Mouse (Mus musculus) megakaryocyte, embryonic 14.5 days (primary cell): Measurements from ENCODE around the gene Aqp1. TPM values are rescaled to one million over a fixed set of nuclear protein-coding genes. Genes with fewer than 3 reads are reported as not detected.

Experiments
- H3K27me3 ChIP-seq: replicated peaks from 2 replicates; pipeline ENCODE3; 2012; ENCODE audit warnings: inconsistent platforms
- H3K36me3 ChIP-seq: replicated peaks from 2 replicates; pipeline ENCODE3; 2012; ENCODE audit warnings: low read length, inconsistent platforms, mixed read lengths
- H3K4me1 ChIP-seq: 2 replicates; pipeline ENCODE4 v1.6.1; 2012; ENCODE audit warnings: inconsistent platforms
- H3K4me3 ChIP-seq: replicated peaks from 2 replicates; pipeline ENCODE3; 2012; ENCODE audit warnings: moderate library complexity, mild to moderate bottlenecking, inconsistent platforms
- H3K9me3 ChIP-seq: 2 replicates; pipeline ENCODE4 v1.6.1; 2012; ENCODE audit warnings: inconsistent platforms
- FLI1 ChIP-seq: IDR thresholded peaks from 2 replicates; pipeline ENCODE4 v1.6.1; 2012; ENCODE audit warnings: low read length, inconsistent platforms, mixed read lengths
- GATA1 ChIP-seq: IDR thresholded peaks from 3 replicates; pipeline ENCODE4 v1.6.1; 2012; ENCODE audit warnings: mixed read lengths, low read length, inconsistent platforms, borderline replicate concordance
- polyA plus RNA-seq: library from polyadenylated mRNA; stranded (reverse); fragments of >175 nt; gene quantifications from 2 replicates; pipeline ENCODE4 v1.2.3, GENCODE M21; 2012; ENCODE audit warnings: low replicate concordance; ENCODE audit not compliant: insufficient read depth

The Aqp1 gene
- 2.1 and 4.6 TPM in 2 replicates for polyA plus RNA-seq

- H3K4me1 ChIP-seq = peaks cover 100% of the 10 kb centered on the region
- peak within 1 kb of the TSS; percentile 91 for H3K4me3 ChIP-seq
- no peaks in the 10 kb centered on the region for H3K27me3 ChIP-seq
- H3K9me3 ChIP-seq = no peaks in the 10 kb centered on the region
- TF ChIP-seq GATA1 (no peak), FLI1 (no peak)
- H3K36me3 ChIP-seq = peaks cover 11% of the 10 kb centered on the region
Observed at GRCm38 (mm10) chr6:55335989-55336514, at the start of gene Aqp1. Gene Aqp1, plus strand, starts transcription at chr6:55336432.

DNA sequence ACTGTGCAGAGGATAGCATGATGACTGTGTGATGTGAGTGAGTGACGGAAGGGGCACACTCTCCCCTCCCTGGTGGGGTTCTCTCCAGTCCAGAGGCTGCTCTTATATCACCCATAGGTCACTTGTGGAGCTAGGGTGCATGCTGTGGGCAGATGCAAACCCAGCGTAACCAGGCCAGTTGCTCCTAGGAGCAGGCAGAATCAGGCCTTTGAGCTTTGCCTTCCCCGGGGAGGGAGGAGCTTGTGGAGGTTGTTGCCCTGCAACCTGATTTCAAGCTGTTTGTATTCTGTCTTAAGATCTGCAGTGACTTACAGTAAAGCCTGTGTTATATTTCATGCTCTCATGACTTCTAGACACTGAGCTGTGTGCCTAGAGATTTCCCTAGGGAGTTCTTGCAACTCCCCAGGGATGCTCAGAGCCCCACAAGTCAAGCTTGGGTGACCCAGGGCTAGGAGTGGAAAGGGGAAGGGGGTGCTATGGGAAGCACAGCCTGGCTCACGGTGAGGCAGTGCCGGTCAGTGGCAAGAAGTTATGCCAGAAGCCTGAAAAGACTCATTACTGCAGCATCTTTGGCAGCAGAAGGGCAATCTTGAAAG lies 48.1 kb upstream of the Aqp1 start:
- Histone ChIP-seq H3K4me1 (peaks cover 69% of the 10 kb centered on the region), H3K36me3 (no peaks in the 10 kb centered on the region), H3K4me3 (no peak overlapping the region), H3K27me3 (peaks cover 7% of the 10 kb centered on the region), H3K9me3 (peaks cover 2% of the 10 kb centered on the region; the same call in 1 of the 2 replicates)
- no peak for TF ChIP-seq FLI1
- no peak for TF ChIP-seq GATA1

GRCm38 (mm10) chr6:55294549-55295131 lies 41.6 kb upstream of the Aqp1 start:
- peaks cover 2% of the 10 kb centered on the region for H3K27me3 ChIP-seq
- H3K4me3 ChIP-seq = no peak overlapping the region
- TF ChIP-seq FLI1 = no peak
- no peak for TF ChIP-seq GATA1
- H3K9me3 ChIP-seq = peaks cover 7% of the 10 kb centered on the region; the same call in 1 of the 2 replicates
- peaks cover 58% of the 10 kb centered on the region for H3K4me1 ChIP-seq
- peaks cover 11% of the 10 kb centered on the region for H3K36me3 ChIP-seq

DNA sequence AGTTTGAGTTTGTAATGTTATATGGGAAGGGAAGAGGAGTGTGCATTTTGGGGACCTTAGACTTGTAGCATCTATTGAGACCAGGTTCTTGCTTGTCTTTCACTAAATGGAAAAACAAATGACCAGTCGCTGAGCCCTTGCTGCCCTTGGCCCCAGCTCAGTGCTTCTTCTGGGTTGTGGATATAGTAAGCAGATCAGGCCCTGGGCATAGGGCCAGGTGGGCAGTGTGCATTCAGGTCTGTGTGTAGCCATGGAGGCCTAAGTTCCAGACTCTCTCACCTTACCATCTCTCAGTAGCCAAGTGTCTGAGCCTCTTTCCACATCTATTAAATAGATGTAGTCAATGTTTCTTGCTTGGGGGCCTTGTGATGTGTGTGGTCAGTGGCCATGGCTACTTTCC lies 40.9 kb upstream of the Aqp1 start:
- peaks cover 11% of the 10 kb centered on the region for H3K36me3 ChIP-seq
- peaks cover 2% of the 10 kb centered on the region for H3K27me3 ChIP-seq
- no peak for TF ChIP-seq GATA1
- no peak for TF ChIP-seq FLI1
- H3K4me1 ChIP-seq = peaks cover 65% of the 10 kb centered on the region
- H3K9me3 ChIP-seq = peaks cover 7% of the 10 kb centered on the region; the same call in 1 of the 2 replicates
- no peak overlapping the region for H3K4me3 ChIP-seq

DNA sequence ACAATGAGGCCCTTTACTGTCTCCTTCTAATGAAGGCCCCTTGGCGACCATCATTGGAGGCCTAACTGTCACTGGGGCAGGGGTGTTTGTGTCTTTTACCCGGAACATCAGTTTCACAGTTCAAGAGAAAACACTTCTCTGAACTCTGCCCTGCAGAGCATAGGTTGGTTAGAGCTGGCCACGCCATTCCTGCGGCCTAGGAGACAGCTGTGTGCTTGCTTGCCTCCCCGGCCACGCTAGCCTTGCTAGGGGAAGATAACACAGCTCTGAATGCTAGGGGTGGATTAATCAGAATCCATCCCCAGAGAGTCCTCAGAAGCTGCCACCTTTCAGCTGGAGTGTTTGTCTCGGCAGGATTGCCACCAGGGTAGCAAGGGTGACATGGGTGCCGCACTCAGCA lies 36.8 kb upstream of the Aqp1 start:
- Histone ChIP-seq H3K36me3 (peaks cover 14% of the 10 kb centered on the region), H3K4me1 (peaks cover 58% of the 10 kb centered on the region), H3K4me3 (no peak overlapping the region), H3K27me3 (peaks cover 2% of the 10 kb centered on the region), H3K9me3 (peaks cover 7% of the 10 kb centered on the region; the same call in 1 of the 2 replicates)
- TF ChIP-seq GATA1 = no peak

GRCm38 (mm10) chr6:55299917-55300316 lies 36.3 kb upstream of the Aqp1 start:
- peaks cover 14% of the 10 kb centered on the region for H3K36me3 ChIP-seq
- H3K4me1 ChIP-seq = peaks cover 54% of the 10 kb centered on the region
- TF ChIP-seq FLI1 (no peak), GATA1 (no peak)
- H3K9me3 ChIP-seq = peaks cover 7% of the 10 kb centered on the region; the same call in 1 of the 2 replicates
- peak overlapping the region; percentile 38 for H3K4me3 ChIP-seq
- H3K27me3 ChIP-seq = peaks cover 2% of the 10 kb centered on the region

GRCm38 (mm10) chr6:55300704-55301103 lies 35.5 kb upstream of the Aqp1 start:
- H3K27me3 ChIP-seq = peaks cover 2% of the 10 kb centered on the region
- peaks cover 50% of the 10 kb centered on the region for H3K4me1 ChIP-seq
- TF ChIP-seq GATA1 = no peak
- TF ChIP-seq FLI1 = no peak
- H3K9me3 ChIP-seq = peaks cover 7% of the 10 kb centered on the region; the same call in 1 of the 2 replicates
- H3K36me3 ChIP-seq = peaks cover 14% of the 10 kb centered on the region
- H3K4me3 ChIP-seq = no peak overlapping the region

- H3K27me3 ChIP-seq = peaks cover 14% of the 10 kb centered on the region
- H3K9me3 ChIP-seq = no peaks in the 10 kb centered on the region
Observed at GRCm38 (mm10) chr6:55310179-55310578, 26.1 kb upstream of the Aqp1 start.

DNA sequence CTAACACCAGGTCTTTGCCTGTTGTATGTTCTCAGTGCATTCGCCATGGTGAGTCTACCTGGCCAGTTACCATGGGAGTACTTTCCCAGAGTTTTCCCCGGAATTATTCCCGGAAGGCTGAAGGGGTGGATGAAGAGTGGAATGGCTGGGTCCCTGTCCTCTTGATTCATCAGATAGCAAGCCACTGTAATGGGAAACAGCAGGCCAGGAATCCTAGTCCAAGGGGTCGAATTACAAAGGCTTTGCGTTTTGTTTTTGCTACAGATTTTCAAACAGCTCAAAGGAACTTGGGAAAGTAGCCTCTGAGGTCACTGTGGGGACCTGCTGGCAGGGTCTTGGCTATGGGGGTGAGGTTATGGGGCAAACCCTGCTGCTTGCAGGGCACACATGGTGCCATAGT lies 24.3 kb upstream of the Aqp1 start:
- no peaks in the 10 kb centered on the region for H3K9me3 ChIP-seq
- TF ChIP-seq GATA1 (no peak), FLI1 (no peak)
- peaks cover 29% of the 10 kb centered on the region for H3K4me1 ChIP-seq
- H3K4me3 ChIP-seq = no peak overlapping the region
- peaks cover 15% of the 10 kb centered on the region for H3K27me3 ChIP-seq
- H3K36me3 ChIP-seq = no peaks in the 10 kb centered on the region

More at GRCm38 (mm10) chr6:55310179-55310578, 26.1 kb upstream of the Aqp1 start:
- TF ChIP-seq GATA1 (no peak), FLI1 (no peak)
- H3K4me1 ChIP-seq = peaks cover 32% of the 10 kb centered on the region
- H3K36me3 ChIP-seq = no peaks in the 10 kb centered on the region
- no peak overlapping the region for H3K4me3 ChIP-seq

- TF ChIP-seq FLI1 (no peak), GATA1 (no peak)
- Histone ChIP-seq H3K4me3 (no peak overlapping the region), H3K27me3 (peaks cover 18% of the 10 kb centered on the region), H3K9me3 (no peaks in the 10 kb centered on the region), H3K4me1 (peaks cover 39% of the 10 kb centered on the region), H3K36me3 (no peaks in the 10 kb centered on the region)
Observed at GRCm38 (mm10) chr6:55313893-55314292, 22.3 kb upstream of the Aqp1 start.
